Mouse (Mus musculus): ENCODE results near the gene Cyb5r2. TPM values are rescaled to one million over a fixed set of nuclear protein-coding genes. Genes with fewer than 3 reads are reported as not detected.

The Cyb5r2 gene
- polyA plus RNA-seq, 1 experiment from 2014 or later = 1.4 TPM

Other genes with a start within 250 kb of the Cyb5r2 start
- 6.5 and 7.2 TPM in 2 replicates for gene Olfml1, start 190.6 kb downstream of the Cyb5r2 start, polyA plus RNA-seq (2016; fragmentation: Nextera tagmentation; extraction: Ambion mirVana)
- gene Ppfibp2, start 162.8 kb downstream of the Cyb5r2 start, polyA plus RNA-seq (2016; fragmentation: Nextera tagmentation; extraction: Ambion mirVana) = 6.6 and 7.7 TPM in 2 replicates
- gene 5330417H12Rik, start 132.9 kb downstream of the Cyb5r2 start, polyA plus RNA-seq (2016; fragmentation: Nextera tagmentation; extraction: Ambion mirVana) = not detected in 2 replicates
- not detected in 2 replicates for gene Ovch2, start 43.2 kb upstream of the Cyb5r2 start, polyA plus RNA-seq (2016; fragmentation: Nextera tagmentation; extraction: Ambion mirVana)
- not detected in 2 replicates for gene Olfr467, start 54.2 kb upstream of the Cyb5r2 start, polyA plus RNA-seq (2016; fragmentation: Nextera tagmentation; extraction: Ambion mirVana)
- not detected in 2 replicates for gene Olfr469, start 67.5 kb upstream of the Cyb5r2 start, polyA plus RNA-seq (2016; fragmentation: Nextera tagmentation; extraction: Ambion mirVana)
- not detected in 2 replicates for gene Olfr470, start 89.5 kb upstream of the Cyb5r2 start, polyA plus RNA-seq (2016; fragmentation: Nextera tagmentation; extraction: Ambion mirVana)
- gene Olfr472, start 139.9 kb upstream of the Cyb5r2 start, polyA plus RNA-seq (2016; fragmentation: Nextera tagmentation; extraction: Ambion mirVana) = not detected in 2 replicates
- not detected in 2 replicates for gene Olfr473, start 172.4 kb upstream of the Cyb5r2 start, polyA plus RNA-seq (2016; fragmentation: Nextera tagmentation; extraction: Ambion mirVana)
- gene Olfr474, start 196.6 kb upstream of the Cyb5r2 start, polyA plus RNA-seq (2016; fragmentation: Nextera tagmentation; extraction: Ambion mirVana) = not detected in 2 replicates
- not detected in 2 replicates for gene Olfr476, start 206.8 kb upstream of the Cyb5r2 start, polyA plus RNA-seq (2016; fragmentation: Nextera tagmentation; extraction: Ambion mirVana)
- not detected in 2 replicates for gene Olfr477, start 228.7 kb upstream of the Cyb5r2 start, polyA plus RNA-seq (2016; fragmentation: Nextera tagmentation; extraction: Ambion mirVana)

Data from heart, embryonic 12.5 days (tissue).